In the genomic region with DNA sequence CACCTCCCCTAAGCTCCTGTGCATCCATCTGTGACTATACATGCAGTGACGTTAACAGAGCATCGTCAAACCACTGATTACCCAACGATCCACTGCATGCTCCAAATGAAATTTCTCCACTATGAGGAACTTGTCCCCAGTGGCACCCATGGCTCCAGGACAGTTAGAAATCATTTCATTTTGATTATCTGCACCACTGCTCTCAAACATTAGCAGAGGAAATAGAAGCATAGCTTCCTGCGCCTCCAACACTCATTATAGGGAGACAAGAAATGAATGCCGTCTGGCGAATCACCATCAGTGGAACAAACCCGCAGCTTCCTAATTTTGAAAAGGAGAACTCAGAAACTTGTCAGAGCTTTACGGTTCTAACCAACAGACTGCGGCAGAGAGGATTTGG, we compare ENCODE assay signal across 11 mouse cellular contexts.
DNase-seq lines count a peak whose midpoint lies in the region; ATAC-seq lines count a peak whose summit lies in the region.
"Had no signal": no experiment of that assay in that cellular context is flagged by ENCODE, and none has a peak within 500 bp of the region (broad histone marks: within the 10 kb centered on the region; RNA-seq: fewer than 3 reads in every experiment).

No protein-coding gene starts in this region.

- no peak overlapping the region for H3K9ac ChIP-seq in kidney, embryonic 15.5 days

- H3K4me1 ChIP-seq in kidney, embryonic 15.5 days: 0 out of 2 replicates have a peak, but pooled peaks cover 10% of the 10 kb centered on the region

- no peak overlapping the region for H3K4me2 ChIP-seq in kidney, embryonic 15.5 days

- H3K4me3 ChIP-seq in kidney, embryonic 15.5 days (replicated peaks): no peak overlapping the region

- no peaks in the 10 kb centered on the region for H3K27me3 ChIP-seq in kidney, embryonic 15.5 days

- peaks cover 35% of the 10 kb centered on the region for H3K36me3 ChIP-seq in kidney, embryonic 15.5 days

- peak; percentile 39; the same call in 1 of the 2 replicates for ATAC-seq in megakaryocyte-erythroid progenitor cell, adult 5-6 weeks (replicated peaks; ENCODE audit: low FRiP score, low TSS enrichment, poor library complexity, severe bottlenecking)
- ATAC-seq in kidney, embryonic 15.5 days (replicated peaks; ENCODE audit: low FRiP score): no peak

- WGBS in kidney, embryonic 15.5 days: 67% methylated on average over 9 of the region's 9 CpGs

- peak; percentile 35 for DNase-seq in heart, adult 8-10 months (ENCODE audit: low spot score)
- DNase-seq in heart, postnatal 4 days: no peak
- DNase-seq in spleen, postnatal 36 days (ENCODE audit: low spot score in 2 of 2): peak; percentile 57 to 69
- no peak for DNase-seq in spleen, postnatal 10 days (ENCODE audit: low spot score in 2 of 2)
- DNase-seq in adrenal gland, postnatal 36 days: no peak
- DNase-seq in yolk sac, embryonic 10.5 days (ENCODE audit: low spot score): no peak
- DNase-seq: cerebellum, postnatal 25 days; kidney, postnatal 10 days; lung, adult 2 months had no signal

- no peaks in the 10 kb centered on the region for H3K9me3 ChIP-seq in kidney, embryonic 15.5 days (replicated peaks)

- no peak overlapping the region for H3K27ac ChIP-seq in kidney, embryonic 15.5 days

Comparison
In these comparisons a context has a peak if more than half of its experiments do, and no peak if none do; other contexts are left out.
1. DNase-seq: peak in heart, adult 8-10 months (single experiment) and spleen, postnatal 36 days (2 of 2); none in heart, postnatal 4 days (single experiment), spleen, postnatal 10 days (0 of 2), adrenal gland, postnatal 36 days (0 of 2) and yolk sac, embryonic 10.5 days (single experiment).